Comparison of ENCODE assay signal across 11 mouse cellular contexts in the genomic region with DNA sequence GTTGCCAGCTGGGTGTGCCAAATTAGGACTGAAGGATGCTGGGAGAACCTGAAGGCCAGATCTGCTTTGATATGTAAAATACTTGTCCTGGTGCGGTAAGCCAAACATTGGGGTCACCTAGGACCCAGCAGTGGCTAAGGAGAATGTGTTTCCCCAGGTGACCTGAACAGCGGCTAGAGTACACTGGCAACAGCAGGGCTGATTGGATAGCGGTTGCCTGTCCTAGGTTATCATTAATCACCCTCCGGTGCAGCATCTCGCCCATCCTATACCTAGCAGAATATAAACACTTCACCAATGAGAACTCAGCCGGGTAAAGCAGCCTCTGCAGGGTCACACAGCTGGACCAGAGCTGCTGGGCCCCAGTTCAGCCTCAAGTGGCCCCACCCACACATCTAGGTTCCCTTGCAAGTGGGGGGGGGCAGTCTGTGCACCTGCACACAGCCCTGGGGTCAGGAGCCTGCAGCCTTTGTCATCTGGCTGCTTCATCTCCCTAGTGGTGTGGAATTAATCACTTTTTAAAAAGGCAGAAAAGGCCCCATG.
A peak's percentile ranks its signal among the peaks of the same experiment; 100 is the strongest.
DNase-seq lines count a peak whose midpoint lies in the region; ATAC-seq and TF ChIP-seq lines count a peak whose summit lies in the region.
"Had no signal": no experiment of that assay in that cellular context is flagged by ENCODE, and none has a peak within 500 bp of the region (broad histone marks: within the 10 kb centered on the region; RNA-seq: fewer than 3 reads in every experiment).

No protein-coding gene starts in this region.

- no peak overlapping the region for H3ac ChIP-seq in myocyte (ENCODE audit: control insufficient read depth, insufficient read length)

- no peaks in the 10 kb centered on the region for H3K27me3 ChIP-seq in heart, embryonic 11.5 days (ENCODE audit: control insufficient read depth, insufficient read depth, low read length)
- H3K27me3 ChIP-seq in embryonic facial prominence, embryonic 10.5 days (replicated peaks; ENCODE audit: low read depth, poor library complexity, severe bottlenecking): no peaks in the 10 kb centered on the region
- H3K27me3 ChIP-seq in kidney, embryonic 14.5 days (ENCODE audit: control insufficient read depth, insufficient read depth, low read length): no peaks in the 10 kb centered on the region
- H3K27me3 ChIP-seq in myocyte (ENCODE audit: control insufficient read depth, insufficient read depth, insufficient read length): no peaks in the 10 kb centered on the region

- H3K27ac ChIP-seq in heart, embryonic 11.5 days (ENCODE audit: low read depth, low read length): no peak overlapping the region
- peak overlapping the region; percentile 16; the same call in 1 of the 2 replicates for H3K27ac ChIP-seq in embryonic facial prominence, embryonic 10.5 days (replicated peaks)
- no peak overlapping the region for H3K27ac ChIP-seq in kidney, embryonic 14.5 days (ENCODE audit: low read depth, low read length)

- H3K9me3 ChIP-seq in heart, embryonic 11.5 days (replicated peaks; ENCODE audit: control insufficient read depth, low read length): no peaks in the 10 kb centered on the region
- no peaks in the 10 kb centered on the region for H3K9me3 ChIP-seq in embryonic facial prominence, embryonic 10.5 days
- H3K9me3 ChIP-seq in kidney, embryonic 14.5 days (ENCODE audit: control insufficient read depth, low read length): no peaks in the 10 kb centered on the region

- H3K79me2 ChIP-seq in myocyte (ENCODE audit: control insufficient read depth, insufficient read depth): no peaks in the 10 kb centered on the region

- H3K4me3 ChIP-seq in heart, embryonic 11.5 days (ENCODE audit: low read depth, low read length): no peak overlapping the region
- no peak overlapping the region for H3K4me3 ChIP-seq in embryonic facial prominence, embryonic 10.5 days
- no peak overlapping the region for H3K4me3 ChIP-seq in kidney, embryonic 14.5 days (ENCODE audit: low read length)
- no peak overlapping the region for H3K4me3 ChIP-seq in myocyte

- WGBS in heart, embryonic 11.5 days (ENCODE audit: insufficient replicate concordance): 54% methylated on average over 6 of the region's 6 CpGs
- WGBS in embryonic facial prominence, embryonic 10.5 days: 39% methylated on average over 6 of the region's 6 CpGs
- 37% methylated on average over 6 of the region's 6 CpGs for WGBS in kidney, embryonic 14.5 days

- peaks cover 34% of the 10 kb centered on the region for H3K4me1 ChIP-seq in heart, embryonic 11.5 days (ENCODE audit: control insufficient read depth, insufficient read depth, low read length)
- H3K4me1 ChIP-seq in embryonic facial prominence, embryonic 10.5 days: peaks cover 21% of the 10 kb centered on the region
- H3K4me1 ChIP-seq in kidney, embryonic 14.5 days (ENCODE audit: control insufficient read depth, insufficient read depth, low read length): peaks cover 18% of the 10 kb centered on the region

- no peaks in the 10 kb centered on the region for H3K36me3 ChIP-seq in heart, embryonic 11.5 days (ENCODE audit: control insufficient read depth, insufficient read depth, low read length)
- peaks cover 16% of the 10 kb centered on the region for H3K36me3 ChIP-seq in embryonic facial prominence, embryonic 10.5 days (replicated peaks)
- H3K36me3 ChIP-seq in kidney, embryonic 14.5 days (ENCODE audit: control insufficient read depth, insufficient read depth, low read length): no peaks in the 10 kb centered on the region
- no peaks in the 10 kb centered on the region for H3K36me3 ChIP-seq in myocyte (ENCODE audit: control insufficient read depth, insufficient read depth)

- no peak for DNase-seq in heart, postnatal 4 days
- DNase-seq in embryonic facial prominence, embryonic 10.5 days (ENCODE audit: low spot score): no peak
- DNase-seq in testis, postnatal 10 days (ENCODE audit: low spot score): no peak
- DNase-seq in layer of hippocampus, adult 11-12 months (ENCODE audit: low spot score): no peak
- DNase-seq in thymus, adult 18-20 months: no peak
- DNase-seq: cerebellum, adult 11-12 months; heart, postnatal 14 days; thymus, postnatal 25 days had no signal

- TF ChIP-seq POLR2A in myocyte (IDR thresholded peaks at IDR 0.05; ENCODE audit: insufficient read length, low read depth): no peak

- peak; percentile 48; the same call in 1 of the 2 replicates for ATAC-seq in heart, embryonic 11.5 days (replicated peaks; ENCODE audit: insufficient number of reproducible peaks, low FRiP score, low TSS enrichment)
- peak; percentile 70 for ATAC-seq in kidney, embryonic 14.5 days (ENCODE audit: low FRiP score, low TSS enrichment)

- no peak overlapping the region for H3K4me2 ChIP-seq in heart, embryonic 11.5 days
- H3K4me2 ChIP-seq in kidney, embryonic 14.5 days (replicated peaks; ENCODE audit: low read depth, low read length): no peak overlapping the region
- H3K4me2 ChIP-seq in myocyte (ENCODE audit: low read depth): peak overlapping the region; percentile 56

- H3K9ac ChIP-seq in heart, embryonic 11.5 days (ENCODE audit: low read depth, low read length): no peak overlapping the region
- H3K9ac ChIP-seq in kidney, embryonic 14.5 days (ENCODE audit: low read depth, low read length): no peak overlapping the region

TF ChIP-seq in myocyte, 11 proteins besides CTCF, POLR2A, EP300 and RAD21:
- TF ChIP-seq CEBPB (IDR thresholded peaks at IDR 0.05; ENCODE audit: insufficient read depth, poor library complexity, severe bottlenecking): no peak
- TF ChIP-seq USF1 (IDR thresholded peaks at IDR 0.05; ENCODE audit: low read depth): no peak
- no peak for TF ChIP-seq POLR2AphosphoS2 (IDR thresholded peaks at IDR 0.05; ENCODE audit: insufficient read length, low read depth)
- TF ChIP-seq TCF12 (IDR thresholded peaks at IDR 0.05; ENCODE audit: insufficient read depth, poor library complexity, severe bottlenecking): no peak
- TF ChIP-seq E2F4 (IDR thresholded peaks at IDR 0.05; ENCODE audit: insufficient read depth): no peak
- no peak for TF ChIP-seq SRF (IDR thresholded peaks at IDR 0.05; ENCODE audit: control insufficient read depth, insufficient read length, low read depth)
- no peak for TF ChIP-seq REST (IDR thresholded peaks at IDR 0.05; ENCODE audit: insufficient read depth, insufficient read length)
- no peak for TF ChIP-seq MAX (IDR thresholded peaks at IDR 0.05; ENCODE audit: low read depth)
- TF ChIP-seq TCF3 (IDR thresholded peaks at IDR 0.05; ENCODE audit: insufficient read length, low read depth): no peak
